Mouse (Mus musculus) G1E (cell line): ENCODE measurements at regions not wholly inside any gene's neighbourhood (a gene's known extent, or its start where the extent isn't known, plus 50 kb on each side); places are given as distances from the start of the nearest gene placed in this dataset.

Source experiments
- CTCF ChIP-seq: IDR thresholded peaks from 2 replicates; pipeline ENCODE4 v1.5.1; 2012; ENCODE audit warnings: low read depth, low read length, inconsistent platforms, mixed read lengths
- POLR2AphosphoS5 ChIP-seq: IDR thresholded peaks from 2 replicates; pipeline ENCODE4 v1.6.1; 2012; ENCODE audit warnings: low read depth, low read length, inconsistent platforms; ENCODE audit not compliant: insufficient replicate concordance

GRCm38 (mm10) chr15:61450217-61450616 lies 527.4 kb upstream of the A1bg start:
- TF ChIP-seq CTCF (no peak), POLR2AphosphoS5 (no peak)
